Mouse (Mus musculus) naive thymus-derived CD4-positive, alpha-beta T cell, adult 2 months (primary cell): Measurements from ENCODE around the gene Mov10.
"Not testable (repeated sequence)": the region's sequence is repeated elsewhere in the genome, so short reads cannot be mapped to it uniquely, and the experiment has no call there.

Experiments
- DNase-seq: peaks from one replicate; pipeline ENCODE4 v3.0.0-alpha.2; 2011; ENCODE audit warnings: low read depth

The Mov10 gene

DNA sequence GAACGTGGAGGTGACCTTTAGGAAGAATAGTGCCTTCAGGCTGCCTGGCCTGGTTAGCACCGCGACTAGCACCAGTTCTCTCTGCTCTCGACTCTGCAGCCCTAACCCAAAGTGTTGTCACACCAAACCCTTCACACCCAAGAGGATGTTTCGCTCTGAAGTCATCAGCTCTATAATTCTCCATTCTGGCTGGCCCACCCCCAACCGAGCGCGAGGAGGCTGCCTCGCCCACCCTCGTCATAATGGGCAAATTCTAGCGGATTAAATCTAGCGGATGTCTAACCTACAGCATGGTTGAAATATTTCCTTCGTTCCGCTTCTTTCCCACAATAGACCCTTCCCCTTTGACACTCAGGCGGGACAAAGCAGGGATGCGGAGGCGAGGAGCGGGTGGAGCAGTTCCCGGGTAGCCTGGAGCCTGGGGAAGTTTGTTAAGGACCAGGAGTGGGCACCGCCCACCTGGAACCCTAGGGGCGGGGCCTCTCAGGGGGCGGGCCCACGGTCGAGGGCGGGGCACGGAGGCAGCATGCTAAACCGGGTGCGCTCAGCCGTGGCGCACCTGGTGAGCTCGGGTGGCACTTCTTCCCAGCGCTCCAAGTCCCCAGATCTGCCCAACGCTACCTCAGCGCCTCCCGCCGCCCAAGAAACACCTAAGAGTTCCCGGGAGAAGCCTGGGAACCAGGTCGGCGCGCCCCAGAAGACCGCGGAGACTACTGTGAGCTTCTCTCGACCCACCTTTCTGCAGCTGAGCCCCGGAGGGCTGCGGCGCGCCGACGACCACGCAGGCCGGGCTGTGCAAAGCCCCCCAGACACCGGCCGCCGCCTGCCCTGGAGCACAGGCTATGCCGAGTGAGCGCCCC, 37.6 kb downstream of the Mov10 start, which contains the start of gene Ppm1j:
Gene Ppm1j, plus strand, starts transcription at position 496 of the 860 bp plus-strand sequence.
- peak; percentile 81 for DNase-seq

GRCm38 (mm10) chr3:104779949-104780348, 38.4 kb downstream of the Mov10 start:
- DNase-seq: peak; percentile 84

DNA sequence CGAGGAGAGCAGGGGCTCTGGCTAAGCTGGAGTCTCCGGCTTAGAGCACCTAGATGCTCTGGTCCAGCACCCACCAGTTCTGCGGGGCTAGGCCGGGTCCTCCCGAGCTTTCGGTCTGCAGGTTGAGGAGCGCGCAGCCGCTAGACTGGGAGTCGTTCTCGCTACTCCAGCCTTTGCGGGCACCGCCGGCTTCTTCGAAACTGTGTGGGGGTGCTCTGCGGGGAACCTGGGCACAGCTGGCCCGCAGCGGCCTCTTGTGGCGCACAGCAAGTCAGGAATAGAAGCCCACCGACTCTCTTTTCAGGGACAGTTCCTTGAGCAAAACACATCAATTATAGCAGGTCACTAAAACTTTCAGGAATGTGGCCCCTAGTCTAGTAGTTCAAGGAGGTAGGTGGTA, 41.0 kb downstream of the Mov10 start:
- DNase-seq: peak; percentile 69

DNA sequence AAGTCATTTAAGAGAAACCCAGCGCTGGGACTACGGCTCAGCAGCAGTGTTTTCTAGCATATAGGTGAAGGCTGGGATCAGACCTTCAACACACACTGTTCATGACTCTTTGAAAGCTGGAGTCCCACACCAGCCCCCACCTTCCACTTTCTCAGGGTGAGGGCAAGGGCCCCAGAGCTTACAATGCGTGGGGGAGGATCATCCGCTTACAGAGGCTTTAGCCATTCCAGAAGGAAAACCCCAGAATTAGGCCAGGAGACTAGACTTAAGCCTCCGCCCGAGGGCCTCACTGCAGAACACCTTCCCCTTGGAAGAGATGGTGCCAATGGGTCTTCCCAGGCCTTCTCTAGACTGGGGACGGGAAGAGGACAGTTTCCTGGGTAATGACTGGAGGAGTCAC, 45.1 kb downstream of the Mov10 start:
- DNase-seq: no peak

DNA sequence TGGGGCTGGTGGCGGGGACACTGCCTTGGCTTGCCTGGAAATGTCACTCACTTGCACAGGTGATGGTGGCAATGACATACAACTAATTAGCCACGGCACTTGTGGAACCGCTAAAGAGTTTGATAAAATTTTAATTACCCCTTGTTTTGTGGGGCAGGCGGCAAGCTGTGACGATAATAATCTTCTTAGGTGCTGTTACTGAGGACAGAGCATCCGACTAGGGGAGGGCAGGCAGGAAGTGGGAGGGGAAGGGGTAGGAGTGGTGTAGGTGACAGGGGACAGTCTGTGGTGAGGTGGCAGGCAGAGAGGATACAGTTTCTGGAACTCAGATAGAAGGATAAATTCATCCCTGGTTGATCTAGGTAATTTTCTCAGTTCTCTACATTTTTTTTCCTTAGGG, 46.9 kb downstream of the Mov10 start:
- DNase-seq: peak; percentile 72

DNA sequence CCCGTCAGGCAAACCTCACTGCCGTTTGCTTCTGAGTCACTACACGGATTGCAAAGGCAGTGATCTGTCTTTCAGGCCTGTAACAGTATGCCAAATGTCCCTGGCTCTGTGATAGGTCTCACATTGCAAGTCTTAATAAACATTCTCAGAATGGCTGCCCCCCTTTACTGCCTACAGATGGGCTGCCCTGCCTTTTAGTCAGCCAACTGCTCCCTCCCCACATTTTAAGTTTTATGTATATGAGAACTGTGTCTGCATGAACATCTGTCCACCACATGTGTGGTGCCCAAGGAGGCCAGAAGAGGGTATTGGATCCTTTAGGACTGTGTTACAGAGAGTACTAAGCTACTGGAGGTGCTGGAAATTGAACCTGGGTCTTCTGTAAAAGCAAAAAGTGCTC, 47.4 kb downstream of the Mov10 start:
- DNase-seq: no peak

DNA sequence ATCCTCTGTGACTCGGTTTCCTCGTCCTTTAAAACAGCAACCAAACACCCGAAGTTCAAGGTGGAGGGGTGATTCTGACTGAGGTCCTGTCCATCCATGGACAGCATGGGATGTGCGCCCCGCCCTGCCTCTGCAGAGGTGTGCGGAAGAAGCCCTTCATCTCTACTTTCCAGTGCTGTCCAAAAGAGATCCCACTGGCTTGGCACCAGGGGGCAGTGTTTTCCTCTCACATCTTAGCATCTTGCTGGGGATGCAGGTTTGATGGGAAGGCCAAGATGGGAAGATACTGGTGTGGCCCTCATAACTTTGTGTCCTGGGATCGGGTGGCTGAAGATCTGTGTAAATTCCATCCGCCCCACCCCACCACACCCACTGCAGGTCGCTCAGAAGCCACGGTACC, 48.3 kb downstream of the Mov10 start:
- DNase-seq: peak; percentile 69

DNA sequence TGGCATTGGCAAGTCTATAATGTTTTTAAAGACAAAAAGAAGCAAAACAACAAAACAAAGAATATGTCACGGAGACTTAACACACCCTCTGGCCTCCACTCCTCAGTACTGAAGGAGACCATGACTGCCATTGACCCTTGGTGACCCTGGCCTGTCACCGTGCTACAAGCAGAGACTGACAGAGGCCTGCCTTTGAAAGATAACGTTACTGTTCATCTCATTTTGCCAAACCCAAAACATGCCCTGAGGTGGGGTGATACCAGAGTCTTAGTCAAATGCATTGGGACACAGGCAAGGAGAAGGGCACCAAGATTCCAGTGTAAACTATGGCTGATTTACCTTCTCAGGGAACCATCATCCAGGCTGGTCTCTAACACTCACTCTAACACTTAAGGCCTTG, 49.2 kb downstream of the Mov10 start:
- no peak for DNase-seq

GRCm38 (mm10) chr3:104767716-104768115, 50.6 kb downstream of the Mov10 start:
- no peak for DNase-seq

- DNase-seq: no peak
These were observed 51.2 kb downstream of the Mov10 start for GRCm38 (mm10) chr3:104767141-104767540.

GRCm38 (mm10) chr3:104765021-104765420, 53.3 kb downstream of the Mov10 start:
- peak; percentile 78 for DNase-seq

DNA sequence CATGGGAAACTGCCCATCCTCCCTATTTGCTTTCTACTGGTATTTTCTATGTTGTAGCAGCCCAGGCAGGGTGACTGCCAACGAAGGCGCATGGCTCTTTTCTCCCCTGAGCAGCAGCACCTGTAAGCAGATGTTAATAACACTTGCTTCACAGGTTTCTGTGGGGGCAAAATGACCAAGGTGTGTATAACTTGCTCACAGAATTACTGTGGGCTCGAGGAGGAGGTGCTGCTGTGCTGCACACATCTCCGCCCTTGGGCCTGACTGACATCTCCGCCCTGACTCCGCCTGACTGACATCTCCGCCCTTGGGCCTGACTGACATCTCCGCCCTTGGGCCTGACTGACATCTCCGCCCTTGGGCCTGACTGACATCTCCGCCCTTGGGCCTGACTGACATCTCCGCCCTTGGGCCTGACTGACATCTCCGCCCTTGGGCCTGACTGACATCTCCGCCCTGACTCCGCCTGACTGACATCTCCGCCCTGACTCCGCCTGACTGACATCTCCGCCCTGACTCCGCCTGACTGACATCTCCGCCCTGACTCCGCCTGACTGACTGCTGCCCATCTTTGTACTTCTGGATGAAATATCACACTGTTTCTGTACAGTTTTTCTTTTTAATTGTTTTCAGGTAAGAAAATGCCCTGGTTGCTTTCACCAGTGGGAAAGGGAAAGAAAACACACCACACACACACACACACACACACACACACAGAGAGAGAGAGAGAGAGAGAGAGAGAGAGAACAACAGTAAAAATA, 56.1 kb downstream of the Mov10 start:
- DNase-seq: not testable (repeated sequence)

DNA sequence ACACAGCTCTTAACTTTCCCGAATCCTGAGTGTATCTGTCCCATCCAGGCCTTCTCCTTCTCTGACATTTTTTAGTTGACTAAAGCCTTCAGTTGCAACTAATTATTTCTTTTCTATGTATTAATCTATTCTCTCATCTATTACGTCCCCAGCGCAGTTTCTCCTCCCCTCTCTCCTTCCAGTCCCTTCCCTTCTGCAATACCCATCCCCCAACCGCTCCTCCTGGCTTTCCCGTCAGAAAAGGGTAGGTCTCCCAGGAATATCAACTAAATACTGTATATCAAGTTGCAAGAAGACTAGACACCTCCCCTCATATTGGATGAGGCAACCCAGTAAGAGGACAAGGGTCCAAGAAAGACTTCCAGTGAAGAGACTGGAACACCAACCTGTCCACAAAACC, 59.5 kb downstream of the Mov10 start:
- DNase-seq: no peak

DNA sequence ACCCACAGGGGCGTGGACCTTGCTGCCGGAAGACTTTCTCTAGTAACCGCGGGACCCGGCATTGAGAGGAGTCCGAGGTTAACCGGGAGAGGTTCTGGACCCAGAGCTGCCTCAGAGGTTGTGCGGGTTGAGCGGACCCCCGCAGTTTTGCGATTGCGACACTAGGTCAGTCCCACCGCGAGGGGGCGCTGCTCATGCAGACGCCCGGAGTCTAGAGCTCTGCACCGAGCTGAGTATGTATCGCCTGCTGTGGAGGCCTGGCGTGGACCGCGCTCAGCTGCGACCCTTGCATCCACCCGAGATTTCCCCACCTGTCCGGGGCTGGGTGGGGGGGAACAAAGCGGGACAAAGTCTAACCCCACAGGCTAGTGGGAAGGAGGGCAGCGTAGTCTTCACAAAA, 60.0 kb downstream of the Mov10 start:
- peak; percentile 86 for DNase-seq

GRCm38 (mm10) chr3:104752845-104753244, 65.5 kb downstream of the Mov10 start:
- DNase-seq: peak; percentile 60
